Mouse (Mus musculus): ENCODE results near the gene Grik4.

GRCm38 (mm10) chr9:42886112-42886766 lies 58.1 kb downstream of the Grik4 start:
- no peak for TF ChIP-seq POLR2AphosphoS2 (IDR thresholded peaks at IDR 0.05; ENCODE audit: low read depth, low read length)
- TF ChIP-seq POLR2A (IDR thresholded peaks at IDR 0.05; ENCODE audit: low read depth, low read length): no peak
- TF ChIP-seq UBTF (IDR thresholded peaks at IDR 0.05; ENCODE audit: low read depth, low read length): no peak
- no peak for TF ChIP-seq CHD1 (IDR thresholded peaks at IDR 0.05; ENCODE audit: low read depth, low read length)
- no peak for TF ChIP-seq EP300 (IDR thresholded peaks at IDR 0.05; ENCODE audit: low read length)
- no peak for TF ChIP-seq JUND (conservative IDR thresholded peaks at IDR 0.05; ENCODE audit: low read depth, low read length)

Measured in CH12.LX (cell line).